In genomic region chr15:85645971-85646638, GRCm38 (mm10) we compare ENCODE assay signal across 8 mouse cellular contexts.
DNase-seq lines count a peak whose midpoint lies in the region; ATAC-seq and TF ChIP-seq lines count a peak whose summit lies in the region.

No protein-coding gene starts in this region.

- no peak for TF ChIP-seq EP300 in liver, embryonic 14.5 days (IDR thresholded peaks at IDR 0.05; ENCODE audit: low read depth)

- peak; percentile 58 for DNase-seq in cerebellum, adult 2 months
- DNase-seq in cerebellum, adult 8-10 months, result no peak
- peak; percentile 76 for DNase-seq in brain, embryonic 14.5 days (ENCODE audit: low read depth)
- peak; percentile 73 to 80 for DNase-seq in gastrocnemius, postnatal 36 days
- DNase-seq in induced T-regulatory cell, adult 2 months (ENCODE audit: low read depth), result peak; percentile 69
- no peak for DNase-seq in liver, embryonic 14.5 days (ENCODE audit: low read depth in 3 of 3, low spot score in 3 of 3)
- DNase-seq in naive thymus-derived CD4-positive, alpha-beta T cell, adult 2 months (ENCODE audit: low read depth), result peak; percentile 69
- DNase-seq in thymus, postnatal 14 days, result peak; percentile 79

- H3K9me3 ChIP-seq in liver, embryonic 14.5 days (ENCODE audit: control insufficient read depth, low read length), result no peaks in the 10 kb centered on the region

- H3K27me3 ChIP-seq in cerebellum, adult 2 months (ENCODE audit: control insufficient read depth, insufficient read depth, low read length), result no peaks in the 10 kb centered on the region
- H3K27me3 ChIP-seq in liver, embryonic 14.5 days (ENCODE audit: control insufficient read depth, insufficient read depth, low read length), result peaks cover 17% of the 10 kb centered on the region

- H3K9ac ChIP-seq in liver, embryonic 14.5 days (replicated peaks), result no peak overlapping the region

- H3K27ac ChIP-seq in cerebellum, adult 2 months (ENCODE audit: insufficient read depth, low read length), result no peak overlapping the region
- H3K27ac ChIP-seq in liver, embryonic 14.5 days, result no peak overlapping the region

- 6% methylated on average over 33 of the region's 33 CpGs for WGBS in cerebellum, adult 2 months
- 2% methylated on average over 33 of the region's 33 CpGs for WGBS in liver, embryonic 14.5 days (ENCODE audit: insufficient replicate concordance)

- peak overlapping the region; percentile 35 for H3K4me3 ChIP-seq in cerebellum, adult 2 months (replicated peaks; ENCODE audit: insufficient read depth, low read depth, low read length)
- H3K4me3 ChIP-seq in liver, embryonic 14.5 days (ENCODE audit: insufficient read depth in 1 of 2, low read depth in 2 of 2, low read length in 2 of 2), result peak overlapping the region; percentile 0 to 39

- ATAC-seq in liver, embryonic 14.5 days (ENCODE audit: insufficient read depth), result no peak

- peak overlapping the region; percentile 48 for H3K4me2 ChIP-seq in liver, embryonic 14.5 days (ENCODE audit: low read depth)

- intact Hi-C loops in gastrocnemius, postnatal 36 days (cut with DNase I), result no loop called here

- no peaks in the 10 kb centered on the region for H3K36me3 ChIP-seq in liver, embryonic 14.5 days (replicated peaks; ENCODE audit: control insufficient read depth, insufficient read depth, low read depth)

- no peaks in the 10 kb centered on the region for H3K4me1 ChIP-seq in cerebellum, adult 2 months (ENCODE audit: control insufficient read depth, insufficient read depth, low read length)
- H3K4me1 ChIP-seq in liver, embryonic 14.5 days (replicated peaks; ENCODE audit: control insufficient read depth in 2 of 2, insufficient read depth in 2 of 2, low read length in 1 of 2), result no peaks in the 10 kb centered on the region

- no peak for TF ChIP-seq CTCF in cerebellum, adult 2 months (IDR thresholded peaks at IDR 0.05; ENCODE audit: borderline replicate concordance, insufficient read depth, low read depth, low read length)
- no peak for TF ChIP-seq CTCF in brain, embryonic 14.5 days (IDR thresholded peaks at IDR 0.05; ENCODE audit: borderline replicate concordance, extremely low read depth, insufficient read depth, insufficient read length)
- TF ChIP-seq CTCF in liver, embryonic 14.5 days (IDR thresholded peaks at IDR 0.05; ENCODE audit: low read depth), result no peak

- no peak for TF ChIP-seq POLR2A in cerebellum, adult 2 months (IDR thresholded peaks at IDR 0.05; ENCODE audit: borderline replicate concordance, insufficient read depth, low read length)
- TF ChIP-seq POLR2A in brain, embryonic 14.5 days (IDR thresholded peaks at IDR 0.05; ENCODE audit: borderline replicate concordance, extremely low read depth, insufficient read depth, insufficient read length, poor library complexity, severe bottlenecking), result no peak

Comparison
In these comparisons a context has a peak if more than half of its experiments do, and no peak if none do; other contexts are left out.
1. DNase-seq: peak in cerebellum, adult 2 months (2 of 2), brain, embryonic 14.5 days (single experiment), gastrocnemius, postnatal 36 days (2 of 2), induced T-regulatory cell, adult 2 months (single experiment), naive thymus-derived CD4-positive, alpha-beta T cell, adult 2 months (single experiment) and thymus, postnatal 14 days (single experiment); none in cerebellum, adult 8-10 months (single experiment) and liver, embryonic 14.5 days (0 of 3).